Mouse (Mus musculus): ENCODE measurements around the gene Dync1li2.
A peak's percentile ranks its signal among the peaks of the same experiment; 100 is the strongest.

DNA sequence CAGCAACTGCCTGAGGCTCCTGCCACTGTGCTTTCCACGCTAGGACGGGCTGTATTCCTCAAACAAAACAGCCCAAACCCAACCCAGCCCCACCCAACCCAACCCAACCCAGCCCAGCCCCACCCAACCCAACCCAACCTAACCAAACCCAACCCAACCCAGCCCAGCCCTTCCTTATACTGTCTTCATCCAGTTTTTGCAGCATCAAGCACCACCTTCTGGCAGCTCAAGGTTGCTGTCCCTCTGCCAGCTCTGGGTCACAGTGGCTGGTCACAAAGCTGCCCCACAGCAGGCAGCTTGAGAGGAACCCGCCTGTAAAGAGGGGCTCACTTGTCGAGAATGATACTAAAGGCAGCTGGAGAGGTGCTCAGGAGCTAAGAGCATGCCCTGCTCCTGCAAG, 8.6 kb downstream of the Dync1li2 start:
- peak; percentile 36 for TF ChIP-seq CTCF (IDR thresholded peaks at IDR 0.05; ENCODE audit: low read depth)
- TF ChIP-seq EP300 (IDR thresholded peaks at IDR 0.05; ENCODE audit: low read depth): no peak
